Mouse (Mus musculus): ENCODE data around the gene Daxx.
"Not testable (repeated sequence)": the region's sequence is repeated elsewhere in the genome, so short reads cannot be mapped to it uniquely, and the experiment has no call there.

Gene Daxx

GRCm38 (mm10) chr17:33903911-33904651 lies 5.1 kb upstream of the Daxx start:
- not testable (repeated sequence) for DNase-seq

DNA sequence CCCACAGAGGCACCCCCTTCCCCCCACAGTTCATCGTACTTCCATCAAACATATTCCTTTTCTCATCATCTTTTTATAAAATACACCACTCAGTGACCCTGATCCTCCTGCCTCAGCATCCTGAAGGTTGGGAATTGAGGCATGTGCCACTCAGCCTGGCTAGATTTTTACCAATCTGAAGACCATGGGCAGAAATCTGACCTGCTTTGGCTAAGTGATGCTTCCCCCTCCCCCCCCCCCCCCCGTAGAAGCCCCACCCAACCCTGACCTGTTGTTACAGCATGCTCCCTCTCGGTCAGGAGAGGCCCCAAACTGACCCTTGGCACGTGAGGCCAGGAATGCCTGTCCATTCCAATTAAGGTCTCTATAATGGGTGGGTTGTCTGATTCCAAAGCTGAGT lies 4.4 kb upstream of the Daxx start, which contains the start of gene Platr17:
Gene Platr17 (plus strand): TSS at position 301 of the 400 bp plus-strand sequence.
- not testable (repeated sequence) for DNase-seq

- DNase-seq: peak in 1 of 2 experiments; percentile 49
Observed at GRCm38 (mm10) chr17:33908331-33909076, 710 bp upstream of the Daxx start.

DNA sequence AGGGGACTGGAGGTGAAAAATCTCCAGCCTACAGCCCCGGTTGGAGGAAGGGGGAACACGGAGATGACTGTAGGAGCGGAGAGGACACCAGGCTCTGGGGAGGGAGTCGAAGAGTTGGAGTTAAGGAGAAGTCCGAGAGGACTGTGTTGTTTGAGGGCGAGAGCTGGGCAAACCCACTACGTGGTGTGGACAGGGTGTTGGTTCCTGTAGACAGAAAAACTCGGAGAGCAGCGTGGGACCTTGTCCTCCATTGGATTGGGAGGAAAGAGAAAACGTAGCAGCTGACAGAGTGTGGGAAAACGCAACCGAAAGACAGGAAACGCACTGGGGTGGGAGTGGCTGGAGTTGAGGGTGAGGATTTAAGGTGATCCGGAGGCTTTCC lies 646 bp downstream of the Daxx start:
- DNase-seq: peak in 1 of 2 experiments; percentile 55

GRCm38 (mm10) chr17:33910346-33911051 lies 1.3 kb downstream of the Daxx start:
- no peak for DNase-seq

DNA sequence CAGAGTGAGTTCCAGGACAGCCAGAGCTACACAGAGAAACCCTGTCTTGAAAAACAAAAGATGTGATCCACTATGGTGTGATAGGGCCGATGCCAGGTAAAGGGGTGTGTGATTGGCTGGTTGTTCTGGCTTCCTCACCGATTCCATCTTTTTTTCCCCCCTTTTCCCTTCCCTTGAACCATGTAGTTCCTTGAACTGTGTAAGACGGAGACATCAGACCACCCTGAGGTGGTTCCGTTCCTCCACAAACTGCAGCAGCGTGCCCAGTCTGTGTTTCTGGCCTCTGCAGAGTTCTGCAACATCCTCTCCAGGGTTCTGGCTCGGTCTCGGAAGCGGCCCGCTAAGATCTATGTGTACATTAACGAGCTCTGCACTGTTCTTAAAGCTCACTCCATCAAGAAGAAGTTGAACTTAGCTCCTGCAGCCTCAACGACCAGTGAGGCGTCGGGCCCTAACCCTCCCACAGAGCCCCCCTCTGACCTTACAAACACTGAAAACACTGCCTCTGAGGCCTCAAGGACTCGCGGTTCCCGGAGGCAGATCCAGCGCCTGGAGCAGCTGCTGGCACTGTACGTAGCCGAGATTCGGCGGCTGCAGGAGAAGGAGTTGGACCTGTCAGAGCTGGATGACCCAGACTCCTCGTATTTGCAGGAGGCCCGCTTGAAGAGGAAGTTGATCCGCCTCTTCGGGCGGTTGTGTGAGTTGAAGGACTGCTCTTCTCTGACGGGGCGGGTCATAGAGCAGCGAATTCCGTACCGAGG lies 2.0 kb downstream of the Daxx start:
- DNase-seq: no peak

DNA sequence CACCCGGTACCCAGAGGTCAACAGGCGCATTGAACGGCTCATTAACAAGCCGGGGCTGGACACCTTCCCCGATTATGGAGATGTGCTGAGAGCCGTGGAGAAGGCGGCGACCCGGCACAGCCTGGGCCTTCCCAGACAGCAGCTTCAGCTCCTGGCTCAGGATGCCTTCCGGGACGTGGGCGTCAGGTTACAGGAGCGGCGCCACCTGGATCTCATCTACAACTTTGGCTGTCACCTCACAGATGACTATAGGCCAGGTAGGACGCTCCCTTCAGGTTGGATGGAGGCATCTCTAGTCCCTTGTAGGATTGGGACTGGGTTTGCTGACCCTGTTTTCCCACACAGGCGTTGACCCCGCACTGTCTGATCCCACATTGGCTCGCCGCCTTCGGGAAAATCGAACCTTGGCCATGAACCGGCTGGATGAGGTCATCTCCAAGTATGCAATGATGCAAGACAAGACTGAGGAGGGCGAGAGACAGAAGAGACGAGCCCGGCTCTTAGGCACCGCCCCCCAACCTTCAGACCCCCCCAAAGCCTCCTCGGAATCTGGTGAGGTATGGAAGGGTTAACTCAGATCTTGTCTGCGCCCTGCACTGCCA lies 2.7 kb downstream of the Daxx start:
- no peak for DNase-seq

- DNase-seq: no peak
Observed at GRCm38 (mm10) chr17:33913264-33913663, 4.0 kb downstream of the Daxx start.

GRCm38 (mm10) chr17:33913905-33914304 lies 4.7 kb downstream of the Daxx start:
- DNase-seq: no peak

DNA sequence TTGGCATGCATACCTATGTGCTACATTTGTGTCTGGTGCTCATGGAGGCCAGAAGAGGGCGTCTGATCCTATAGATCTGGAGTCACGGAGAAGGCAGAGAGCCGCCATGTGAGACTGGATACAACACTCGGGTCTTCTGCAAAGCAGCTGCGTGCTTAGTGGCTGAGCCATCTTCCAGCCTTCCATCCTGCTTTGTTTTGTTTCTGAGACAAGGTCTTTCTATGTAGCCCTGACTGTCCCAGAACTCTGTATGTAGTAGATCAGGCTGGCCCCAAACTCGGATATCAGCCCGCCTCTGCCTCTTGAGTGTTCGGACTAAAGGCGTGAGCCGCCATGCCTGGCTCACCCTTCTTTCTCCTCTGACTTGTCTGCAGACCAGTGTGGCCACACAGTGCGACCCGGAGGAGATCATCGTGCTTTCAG lies 5.8 kb downstream of the Daxx start:
- no peak for DNase-seq

GRCm38 (mm10) chr17:33915671-33916250 lies 6.5 kb downstream of the Daxx start, which contains the start of the genes Tapbp and Zbtb22:
Tapbp (plus strand) TSS chr17:33915899.
Zbtb22 (plus strand) TSS chr17:33915904.
- DNase-seq: peak; percentile 89 to 93

- peak; percentile 52 to 67 for DNase-seq
Observed at GRCm38 (mm10) chr17:33916294-33916693, 7.1 kb downstream of the Daxx start.

DNA sequence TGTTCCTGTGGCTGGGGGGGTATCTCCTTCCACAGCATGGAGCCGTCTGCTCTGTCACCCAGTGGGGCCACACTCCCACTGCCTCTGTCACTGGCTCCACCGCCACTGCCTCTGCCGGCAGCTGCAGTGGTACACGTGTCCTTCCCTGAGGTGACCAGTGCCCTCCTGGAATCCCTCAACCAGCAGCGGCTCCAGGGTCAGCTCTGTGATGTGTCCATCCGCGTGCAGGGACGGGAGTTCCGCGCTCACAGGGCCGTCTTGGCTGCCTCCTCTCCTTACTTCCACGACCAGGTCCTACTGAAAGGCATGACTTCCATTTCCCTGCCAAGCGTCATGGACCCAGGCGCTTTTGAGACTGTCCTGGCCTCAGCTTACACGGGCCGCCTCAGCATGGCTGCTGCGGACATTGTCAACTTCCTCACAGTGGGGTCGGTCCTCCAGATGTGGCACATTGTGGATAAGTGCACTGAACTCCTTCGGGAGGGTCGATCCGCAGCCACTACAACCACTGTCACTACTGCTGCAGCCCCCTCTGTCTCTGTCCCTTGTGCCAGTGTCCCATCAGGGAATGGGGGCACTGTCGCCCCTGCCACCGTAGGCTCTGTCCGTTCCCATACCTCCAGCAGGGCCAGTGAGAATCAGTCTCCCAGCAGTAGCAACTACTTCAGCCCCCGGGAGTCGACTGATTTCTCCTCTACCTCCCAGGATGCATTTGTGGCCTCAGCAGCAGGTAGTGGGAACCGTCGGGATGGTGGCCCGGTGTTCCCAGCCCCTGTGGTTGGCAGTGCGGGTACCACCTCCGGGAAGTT lies 7.8 kb downstream of the Daxx start:
- DNase-seq: no peak

- DNase-seq: no peak
Observed at GRCm38 (mm10) chr17:33917656-33918292, 8.6 kb downstream of the Daxx start.

GRCm38 (mm10) chr17:33918293-33919203 lies 9.3 kb downstream of the Daxx start:
- peak in 1 of 2 experiments; percentile 11 for DNase-seq

GRCm38 (mm10) chr17:33919351-33920281 lies 10.4 kb downstream of the Daxx start:
- peak; percentile 64 to 79 for DNase-seq

DNA sequence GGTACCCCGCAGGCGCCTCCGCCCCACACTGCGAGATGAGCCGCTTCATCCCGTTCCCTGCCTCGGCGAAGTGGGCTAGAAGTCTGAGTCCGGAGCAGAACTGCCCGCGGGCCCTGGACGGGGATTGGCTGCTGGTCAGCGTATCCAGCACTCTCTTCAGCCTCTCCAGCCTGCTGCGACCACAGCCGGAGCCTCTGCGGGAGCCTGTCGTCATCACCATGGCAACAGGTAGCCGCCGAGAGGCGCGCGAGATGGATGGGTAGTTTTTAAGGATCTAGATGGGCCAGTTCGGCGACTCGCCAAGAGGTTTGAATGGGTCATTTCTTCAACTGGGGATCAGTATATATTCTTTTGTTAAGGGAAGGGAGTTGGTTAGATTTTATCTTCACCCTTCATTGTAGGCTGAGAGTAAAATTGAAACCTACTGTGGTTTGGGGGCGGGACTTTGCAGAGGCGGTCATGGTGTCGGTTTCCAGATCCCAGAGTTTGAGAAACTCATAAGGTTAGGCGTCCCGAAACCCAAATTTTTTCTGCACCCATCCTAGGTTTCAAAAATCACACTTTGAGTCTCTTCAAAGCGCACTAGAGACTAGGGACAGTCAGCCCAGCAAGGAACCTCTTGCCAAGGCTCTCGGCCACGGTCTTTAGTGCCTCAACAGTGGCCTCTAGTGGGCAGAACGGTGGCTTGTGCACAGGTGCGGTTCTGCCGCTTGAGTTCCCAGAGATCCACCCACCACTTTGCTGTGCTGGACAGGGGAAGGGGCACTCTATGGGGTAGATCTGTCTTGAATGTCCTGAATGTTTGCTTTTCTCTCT lies 11.3 kb downstream of the Daxx start:
- peak; percentile 65 to 76 for DNase-seq
